Mouse (Mus musculus) fibroblast of lung, adult 2 months (primary cell): ENCODE results near the gene Capn13.
"Not testable (repeated sequence)": the region's sequence is repeated elsewhere in the genome, so short reads cannot be mapped to it uniquely, and the experiment has no call there.

Source experiments
- DNase-seq: peaks from one replicate; pipeline ENCODE4 v3.0.0-alpha.2; 2011; ENCODE audit warnings: low read depth

Gene Capn13

GRCm38 (mm10) chr17:73343632-73344390 is 56.9 kb downstream of the Capn13 start:
- DNase-seq: no peak

GRCm38 (mm10) chr17:73342673-73343072 is 58.0 kb downstream of the Capn13 start:
- no peak for DNase-seq

- no peak for DNase-seq
These were observed 71.6 kb downstream of the Capn13 start for GRCm38 (mm10) chr17:73329071-73329470.

GRCm38 (mm10) chr17:73325314-73325713 is 75.4 kb downstream of the Capn13 start:
- DNase-seq: no peak

GRCm38 (mm10) chr17:73324732-73325131 is 75.9 kb downstream of the Capn13 start:
- DNase-seq: no peak

GRCm38 (mm10) chr17:73323981-73324380 is 76.7 kb downstream of the Capn13 start:
- DNase-seq: no peak

GRCm38 (mm10) chr17:73314786-73315185 is 85.9 kb downstream of the Capn13 start:
- no peak for DNase-seq

- DNase-seq: no peak
These were observed 89.2 kb downstream of the Capn13 start for GRCm38 (mm10) chr17:73311491-73311890.

- no peak for DNase-seq
These were observed 92.0 kb downstream of the Capn13 start for GRCm38 (mm10) chr17:73308691-73309090.

- no peak for DNase-seq
These were observed 94.0 kb downstream of the Capn13 start for GRCm38 (mm10) chr17:73306626-73307025.

GRCm38 (mm10) chr17:73305622-73306021 is 95.0 kb downstream of the Capn13 start:
- no peak for DNase-seq

GRCm38 (mm10) chr17:73304086-73304812 is 96.4 kb downstream of the Capn13 start:
- no peak for DNase-seq

- no peak for DNase-seq
These were observed 97.0 kb downstream of the Capn13 start for GRCm38 (mm10) chr17:73303676-73304075.

GRCm38 (mm10) chr17:73303217-73303616 is 97.4 kb downstream of the Capn13 start:
- no peak for DNase-seq

- DNase-seq: peak; percentile 49
These were observed 98.6 kb downstream of the Capn13 start for GRCm38 (mm10) chr17:73302104-73302503.

GRCm38 (mm10) chr17:73301258-73302050 is 99.2 kb downstream of the Capn13 start:
- DNase-seq: no peak

- no peak for DNase-seq
These were observed 100.4 kb downstream of the Capn13 start for GRCm38 (mm10) chr17:73300147-73300880.

GRCm38 (mm10) chr17:73298981-73299380 is 101.7 kb downstream of the Capn13 start:
- no peak for DNase-seq

GRCm38 (mm10) chr17:73296855-73297254 is 103.8 kb downstream of the Capn13 start:
- DNase-seq: peak; percentile 49

- no peak for DNase-seq
These were observed 107.4 kb downstream of the Capn13 start for GRCm38 (mm10) chr17:73293237-73293636.

- DNase-seq: no peak
These were observed 116.4 kb downstream of the Capn13 start for GRCm38 (mm10) chr17:73284301-73284700.

GRCm38 (mm10) chr17:73282702-73283101 is 118.0 kb downstream of the Capn13 start:
- not testable (repeated sequence) for DNase-seq
